Mouse (Mus musculus) heart, embryonic 13.5 days (tissue): ENCODE measurements around the gene Tnks1bp1. TPM values are rescaled to one million over a fixed set of nuclear protein-coding genes. Genes with fewer than 3 reads are reported as not detected.

ENCODE experiments used
- ATAC-seq: fragments of 200-750 bp; cut with Nextera tagmentation; 2 replicates; pipeline ENCODE4 v1.8.0; 2017; ENCODE audit warnings: moderate TSS enrichment; ENCODE audit not compliant: insufficient number of reproducible peaks, low FRiP score, low TSS enrichment; ENCODE audit errors: extremely low read depth
- H3K27ac ChIP-seq: fragments of 300-500 bp; sonication (generic); replicated peaks from 2 replicates; pipeline ENCODE4 v1.5.1; 2015; ENCODE audit warnings: moderate library complexity, mild to moderate bottlenecking, inconsistent platforms
- H3K27me3 ChIP-seq: fragments of 300-500 bp; sonication (generic); replicated peaks from 2 replicates; pipeline ENCODE4 v1.6.1; 2015; ENCODE audit warnings: mild to moderate bottlenecking, inconsistent platforms
- H3K36me3 ChIP-seq: fragments of 300-500 bp; sonication (generic); 2 replicates; pipeline ENCODE4 v1.6.1; 2015; ENCODE audit warnings: mild to moderate bottlenecking, inconsistent platforms
- H3K4me1 ChIP-seq: fragments of 300-500 bp; sonication (generic); 2 replicates; pipeline ENCODE4 v1.6.1; 2015; ENCODE audit warnings: inconsistent platforms
- H3K4me2 ChIP-seq: fragments of 300-500 bp; sonication (generic); 2 replicates; pipeline ENCODE4 v1.6.1; 2015; ENCODE audit warnings: inconsistent platforms, mild to moderate bottlenecking, moderate library complexity
- H3K4me3 ChIP-seq: fragments of 300-500 bp; sonication (generic); 2 replicates; pipeline ENCODE4 v1.5.1; 2015; ENCODE audit warnings: moderate library complexity, mild to moderate bottlenecking, inconsistent platforms
- H3K9ac ChIP-seq: fragments of 300-500 bp; sonication (generic); 2 replicates; pipeline ENCODE4 v1.6.1; 2015; ENCODE audit warnings: inconsistent platforms, mild to moderate bottlenecking, moderate library complexity
- H3K9me3 ChIP-seq: fragments of 300-500 bp; sonication (generic); 2 replicates; pipeline ENCODE4 v1.6.1; 2016; ENCODE audit warnings: inconsistent platforms
- WGBS: fragments of 180-500 bp; shearing (Covaris S2); methylation state at CpG from one replicate; pipeline ENCODE4 v1.1.7; 2015; ENCODE audit warnings: mixed read lengths; 5-methylcytosine and 5-hydroxymethylcytosine counted together
- polyA plus RNA-seq: library from polyadenylated mRNA; unstranded; fragments of >200 nt; fragmentation: Nextera tagmentation; extraction: Ambion mirVana; gene quantifications from 2 replicates; pipeline ENCODE4 v1.2.1, GENCODE M21; 2015

Tnks1bp1 gene
- polyA plus RNA-seq, 1 experiment from 2014 or later, result 17.4 TPM

DNA sequence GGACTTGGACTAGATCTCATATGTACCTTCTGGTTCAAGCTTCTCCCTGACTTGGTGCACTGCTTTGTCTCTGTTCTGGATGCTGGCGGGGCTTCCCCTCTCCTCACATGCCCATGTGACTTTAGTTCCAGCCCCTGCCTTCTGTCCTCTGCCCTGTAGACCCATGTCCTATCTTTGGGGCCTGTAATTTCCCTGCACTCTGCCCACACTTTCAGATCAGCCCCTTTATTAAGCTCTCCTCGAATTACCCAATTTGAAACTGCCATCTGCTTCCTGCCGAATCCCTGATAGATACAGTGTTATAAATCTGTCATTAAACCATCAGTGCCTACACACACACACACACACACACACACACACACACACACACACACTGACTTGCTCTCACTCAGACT is 33.2 kb upstream of the Tnks1bp1 start:
- ATAC-seq, result no peak
- Histone ChIP-seq H3K27ac (no peak overlapping the region), H3K9me3 (no peaks in the 10 kb centered on the region), H3K36me3 (no peaks in the 10 kb centered on the region), H3K4me1 (peaks cover 51% of the 10 kb centered on the region), H3K27me3 (no peaks in the 10 kb centered on the region), H3K9ac (no peak overlapping the region), H3K4me3 (no peak overlapping the region), H3K4me2 (no peak overlapping the region)
- 46% methylated on average over 3 of the region's 3 CpGs for WGBS

DNA sequence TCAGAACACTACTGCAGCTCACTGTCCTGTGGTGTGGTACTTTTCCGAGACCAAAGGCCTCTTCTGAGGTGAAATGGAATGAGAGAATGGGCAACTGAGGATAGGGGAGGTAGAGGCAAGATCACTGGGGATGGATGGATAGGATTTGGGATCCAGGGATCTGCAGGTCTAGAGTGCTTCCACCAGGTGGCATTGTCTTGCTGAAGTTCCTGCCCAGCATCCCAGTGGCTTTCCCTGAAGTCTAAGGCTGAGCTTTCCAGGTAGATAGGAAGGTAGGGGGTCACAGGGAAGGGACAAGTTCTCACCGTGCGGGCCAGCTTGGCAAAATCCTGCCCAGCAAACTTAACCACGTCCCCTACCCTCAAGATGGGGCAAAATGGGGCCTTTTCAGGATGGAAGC is 25.8 kb upstream of the Tnks1bp1 start:
- no peak overlapping the region for H3K4me3 ChIP-seq
- H3K4me2 ChIP-seq, result no peak overlapping the region
- no peaks in the 10 kb centered on the region for H3K9me3 ChIP-seq
- H3K27me3 ChIP-seq, result peaks cover 16% of the 10 kb centered on the region; the same call in 1 of the 2 replicates
- H3K9ac ChIP-seq, result no peak overlapping the region
- no peak for ATAC-seq
- 9% methylated on average over 4 of the region's 4 CpGs for WGBS
- no peak overlapping the region for H3K27ac ChIP-seq
- H3K36me3 ChIP-seq, result no peaks in the 10 kb centered on the region
- H3K4me1 ChIP-seq, result no peaks in the 10 kb centered on the region

DNA sequence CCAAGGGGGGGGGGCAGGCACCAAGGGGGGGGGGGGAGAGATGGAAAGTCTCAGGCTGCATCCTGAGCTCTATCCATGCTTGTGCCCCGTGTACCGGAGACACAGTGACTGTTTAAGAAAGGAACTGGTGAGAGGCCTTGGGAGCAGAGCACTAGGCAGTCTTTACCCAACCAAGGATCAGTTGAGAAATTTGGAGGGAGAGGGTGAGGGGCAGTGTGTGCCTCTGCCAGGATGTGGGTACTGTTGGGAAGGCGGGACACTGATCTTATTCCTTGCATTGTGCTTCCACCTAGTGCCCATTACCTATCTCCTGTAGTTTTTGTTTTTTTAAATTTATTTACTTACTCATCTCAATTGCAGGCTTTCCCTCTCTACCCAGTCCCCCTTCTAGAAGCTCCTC is 21.6 kb upstream of the Tnks1bp1 start:
- Histone ChIP-seq H3K4me2 (no peak overlapping the region), H3K27ac (no peak overlapping the region), H3K4me3 (no peak overlapping the region), H3K4me1 (no peaks in the 10 kb centered on the region), H3K27me3 (peaks cover 16% of the 10 kb centered on the region; the same call in 1 of the 2 replicates), H3K36me3 (no peaks in the 10 kb centered on the region), H3K9ac (no peak overlapping the region), H3K9me3 (no peaks in the 10 kb centered on the region)
- no peak for ATAC-seq
- 73% methylated on average over 3 of the region's 3 CpGs for WGBS

DNA sequence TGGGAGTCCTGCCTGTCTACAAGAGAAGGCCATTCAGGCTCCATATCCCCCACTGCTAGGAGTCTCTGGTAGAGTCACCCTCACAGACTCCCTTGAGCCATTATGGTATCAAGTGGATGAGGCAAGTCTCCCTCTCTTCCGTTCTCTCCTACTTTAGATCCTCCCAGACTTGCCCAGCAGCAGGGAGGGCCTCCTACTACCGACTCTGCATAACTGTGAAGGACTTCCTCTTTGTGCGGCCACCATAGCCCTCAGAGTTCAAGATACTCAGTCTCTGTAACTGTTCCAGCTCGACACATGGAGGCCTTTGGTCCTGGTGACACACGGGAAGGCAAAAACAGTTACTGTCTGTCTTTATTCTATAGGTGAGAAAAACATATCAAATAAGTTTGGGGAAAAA is 20.5 kb upstream of the Tnks1bp1 start:
- 62% methylated on average over 5 of the region's 5 CpGs for WGBS
- Histone ChIP-seq H3K4me2 (no peak overlapping the region), H3K9ac (no peak overlapping the region), H3K4me3 (no peak overlapping the region), H3K36me3 (no peaks in the 10 kb centered on the region), H3K9me3 (no peaks in the 10 kb centered on the region), H3K4me1 (no peaks in the 10 kb centered on the region), H3K27me3 (peaks cover 16% of the 10 kb centered on the region; the same call in 1 of the 2 replicates), H3K27ac (no peak overlapping the region)
- ATAC-seq, result no peak

DNA sequence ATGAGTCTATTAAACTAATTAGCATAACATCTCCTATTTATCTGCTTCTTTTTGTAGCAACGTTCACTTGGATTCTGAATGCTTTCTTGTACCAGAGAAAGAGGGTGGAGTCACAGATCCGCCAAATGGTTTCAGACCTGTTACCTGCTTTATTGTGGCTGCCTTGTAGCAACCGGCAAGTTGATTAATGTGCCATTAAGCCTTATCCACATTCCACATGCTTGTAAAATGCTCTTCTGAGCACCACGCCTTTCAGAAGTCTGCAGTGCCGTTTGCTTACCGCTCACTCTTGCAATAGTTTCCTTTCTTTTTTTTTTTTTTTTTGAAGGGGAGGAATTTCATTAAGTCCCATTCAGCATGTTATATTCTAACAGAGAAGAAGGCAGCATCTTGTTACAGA is 17.9 kb upstream of the Tnks1bp1 start:
- Histone ChIP-seq H3K27me3 (peaks cover 8% of the 10 kb centered on the region; the same call in 1 of the 2 replicates), H3K4me1 (no peaks in the 10 kb centered on the region), H3K4me2 (no peak overlapping the region), H3K36me3 (no peaks in the 10 kb centered on the region), H3K9me3 (no peaks in the 10 kb centered on the region), H3K27ac (no peak overlapping the region), H3K4me3 (no peak overlapping the region), H3K9ac (no peak overlapping the region)
- WGBS, result 58% methylated on average over 6 of the region's 6 CpGs
- ATAC-seq, result no peak

DNA sequence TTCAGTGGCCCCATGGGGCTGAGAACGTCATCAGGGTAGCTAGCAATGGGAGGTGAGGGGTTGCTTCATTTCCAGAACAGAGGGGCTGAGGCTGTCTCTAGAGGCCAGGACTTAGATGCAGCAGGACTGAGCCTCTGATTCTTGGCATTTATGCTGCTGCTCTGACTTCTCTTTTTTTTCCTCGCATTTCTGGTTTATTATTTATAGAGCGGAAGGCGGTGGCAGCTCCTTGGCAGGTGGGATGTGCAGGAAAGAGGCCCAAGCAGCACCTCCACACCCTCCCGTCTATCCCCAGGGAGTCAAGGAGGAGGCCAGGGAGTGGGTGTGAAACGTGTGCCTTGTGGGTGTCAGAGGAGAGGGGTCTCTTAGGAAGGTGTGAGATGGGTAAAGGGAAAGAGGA is 16.8 kb upstream of the Tnks1bp1 start:
- Histone ChIP-seq H3K27me3 (peaks cover 8% of the 10 kb centered on the region; the same call in 1 of the 2 replicates), H3K4me3 (no peak overlapping the region), H3K36me3 (no peaks in the 10 kb centered on the region), H3K9me3 (no peaks in the 10 kb centered on the region), H3K4me2 (no peak overlapping the region), H3K9ac (no peak overlapping the region), H3K4me1 (peaks cover under 1% of the 10 kb centered on the region; the same call in 1 of the 2 replicates), H3K27ac (no peak overlapping the region)
- no peak for ATAC-seq
- WGBS, result 55% methylated on average over 6 of the region's 6 CpGs

DNA sequence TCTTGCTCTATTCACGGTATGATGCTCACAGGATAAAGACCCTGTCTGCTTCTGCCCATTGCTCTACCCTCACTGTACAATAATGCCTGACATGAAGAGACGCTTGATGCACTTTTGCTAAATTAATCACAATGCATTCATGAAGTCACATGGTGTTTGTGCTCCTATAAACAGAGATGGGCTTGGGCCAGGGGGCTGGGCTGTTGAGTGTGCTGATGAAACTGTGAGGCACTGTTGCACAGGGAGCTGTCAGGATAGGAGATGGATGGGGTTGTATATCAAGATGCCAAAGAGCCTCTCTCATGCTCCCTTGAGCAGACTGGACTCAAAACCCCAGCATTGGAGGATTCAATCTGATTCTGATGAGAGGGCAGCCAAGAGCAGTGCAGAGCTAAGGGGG is 14.7 kb upstream of the Tnks1bp1 start:
- Histone ChIP-seq H3K4me1 (peaks cover 11% of the 10 kb centered on the region), H3K4me2 (no peak overlapping the region), H3K4me3 (no peak overlapping the region), H3K36me3 (peaks cover under 1% of the 10 kb centered on the region; the same call in 1 of the 2 replicates), H3K9ac (no peak overlapping the region), H3K27me3 (peaks cover 8% of the 10 kb centered on the region; the same call in 1 of the 2 replicates), H3K9me3 (no peaks in the 10 kb centered on the region), H3K27ac (no peak overlapping the region)
- no peak for ATAC-seq
- 72% methylated on average over 2 of the region's 2 CpGs for WGBS

DNA sequence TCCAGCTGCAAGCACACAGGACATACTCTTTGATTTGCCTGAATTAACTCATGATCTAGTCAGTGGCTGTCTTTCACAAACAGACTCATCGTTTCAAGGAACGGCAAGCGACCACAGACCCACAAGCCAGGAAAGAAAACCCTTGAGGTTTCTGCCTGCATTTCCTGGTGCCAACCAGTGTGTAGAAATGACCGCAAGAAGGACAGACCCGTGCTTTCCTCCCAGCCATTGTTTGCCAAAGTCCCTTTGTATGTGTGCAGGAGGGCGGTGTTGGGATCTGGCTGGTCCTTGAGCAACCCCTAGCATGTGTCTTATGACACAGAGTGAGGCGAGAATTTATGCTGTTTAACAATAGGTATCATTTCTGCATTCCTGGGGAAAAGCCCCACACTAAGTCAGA is 13.7 kb upstream of the Tnks1bp1 start:
- Histone ChIP-seq H3K27ac (no peak overlapping the region), H3K36me3 (peaks cover 11% of the 10 kb centered on the region), H3K9ac (no peak overlapping the region), H3K4me1 (peaks cover 18% of the 10 kb centered on the region), H3K4me3 (no peak overlapping the region), H3K27me3 (peaks cover 8% of the 10 kb centered on the region; the same call in 1 of the 2 replicates), H3K4me2 (no peak overlapping the region), H3K9me3 (no peaks in the 10 kb centered on the region)
- WGBS, result 77% methylated on average over 7 of the region's 7 CpGs
- ATAC-seq, result no peak

DNA sequence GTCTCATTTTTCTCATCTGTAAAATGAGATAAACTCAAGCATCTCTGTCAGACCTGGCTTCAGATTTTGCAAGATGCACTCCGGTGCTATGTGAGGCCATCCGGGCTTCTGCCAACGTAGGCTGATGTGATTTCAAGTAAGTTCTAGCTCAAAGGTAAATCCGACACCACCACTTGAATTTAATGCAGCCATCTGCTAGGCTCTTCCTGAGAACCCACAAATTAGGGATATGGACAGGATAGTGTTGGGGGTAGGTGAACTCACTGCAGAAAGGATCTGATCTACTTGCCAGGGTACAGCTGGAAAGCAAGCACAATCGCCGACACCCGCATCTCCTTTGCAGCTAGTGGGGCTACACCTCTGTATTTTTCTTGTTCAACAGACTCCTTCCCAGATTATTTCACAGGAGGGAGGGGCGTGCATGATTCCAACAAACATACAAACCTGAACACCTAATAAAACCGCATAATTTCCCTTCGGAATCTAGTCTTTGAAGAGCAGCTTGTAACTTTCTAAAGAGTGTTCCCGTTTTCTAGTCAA is 11.2 kb upstream of the Tnks1bp1 start:
- 10% methylated on average over 11 of the region's 11 CpGs for whole genome bisulfite sequencing
- peaks cover 35% of the 10 kb centered on the region for H3K36me3 ChIP-seq
- peaks cover 8% of the 10 kb centered on the region; the same call in 1 of the 2 replicates for H3K27me3 ChIP-seq
- ATAC-seq, result no peak
- H3K4me1 ChIP-seq, result peaks cover 18% of the 10 kb centered on the region
- H3K9me3 ChIP-seq, result no peaks in the 10 kb centered on the region
- H3K27ac ChIP-seq, result peak overlapping the region; percentile 78
- H3K4me3 ChIP-seq, result peak overlapping the region; percentile 76
- H3K4me2 ChIP-seq, result peak overlapping the region; percentile 74
- peak overlapping the region; percentile 92 for H3K9ac ChIP-seq

DNA sequence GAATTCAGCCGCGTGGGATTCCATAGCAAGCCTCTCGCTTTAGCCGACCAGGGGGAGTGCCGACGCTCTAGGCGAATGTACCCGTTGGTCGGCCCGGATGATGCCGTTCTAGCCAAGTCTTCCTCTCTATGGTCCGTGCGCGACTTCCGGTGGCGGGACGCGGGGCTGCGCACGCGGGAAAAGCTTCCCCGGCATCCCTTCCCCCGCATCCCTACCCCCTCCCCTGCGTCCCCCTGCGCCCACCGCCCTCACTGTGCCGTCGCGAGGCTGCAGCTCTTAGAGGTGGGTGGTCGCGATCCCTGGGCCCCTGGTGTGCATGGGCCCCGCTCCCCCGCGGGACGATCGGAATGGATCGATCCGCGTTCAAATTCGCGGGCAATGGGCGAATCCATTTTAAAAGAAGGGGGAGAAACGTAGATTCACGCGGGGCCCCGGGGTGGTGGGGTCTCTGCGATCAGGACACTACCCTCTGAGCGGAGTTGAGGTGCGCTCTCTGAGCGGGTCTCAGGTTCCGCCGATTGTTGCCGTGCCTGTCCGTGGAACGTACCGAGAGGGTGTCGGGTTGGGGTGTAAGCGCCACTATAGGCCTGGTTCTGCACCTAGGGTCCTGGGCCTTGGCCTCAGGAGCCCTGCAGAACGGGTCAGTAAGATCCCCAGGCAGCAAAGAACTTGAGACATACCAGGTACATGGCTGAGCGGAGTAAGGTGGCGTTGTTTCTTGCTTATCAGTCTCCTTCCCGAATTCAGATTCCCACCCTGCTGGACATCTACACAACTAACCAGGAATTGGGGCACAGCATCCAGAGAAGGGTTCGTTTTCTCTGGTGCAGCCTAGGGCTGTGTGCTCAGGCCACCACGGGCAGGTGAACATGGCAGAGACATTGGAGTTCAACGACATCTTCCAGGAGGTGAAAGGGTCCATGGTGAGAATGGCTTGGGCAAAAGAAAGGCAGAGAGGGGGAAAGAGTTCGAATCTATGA is 10.5 kb upstream of the Tnks1bp1 start, which contains the start of the genes Ssrp1 and P2rx3:
Ssrp1 (plus strand) TSS at position 188 of the 980 bp plus-strand sequence.
P2rx3 (minus strand) TSS at position 416 of the 980 bp plus-strand sequence.
- peak within 1 kb of the TSS; percentile 74 for H3K4me2 ChIP-seq
- peak within 1 kb of the TSS; percentile 76 for H3K4me3 ChIP-seq
- H3K9me3 ChIP-seq, result no peaks in the 10 kb centered on the region
- H3K36me3 ChIP-seq, result peaks cover 43% of the 10 kb centered on the region
- H3K9ac ChIP-seq, result peak within 1 kb of the TSS; percentile 92
- ATAC-seq, result peak; percentile 89
- H3K27me3 ChIP-seq, result peaks cover 8% of the 10 kb centered on the region; the same call in 1 of the 2 replicates
- peak within 1 kb of the TSS; percentile 78 for H3K27ac ChIP-seq
- WGBS, result under 1% methylated on average over 66 of the region's 66 CpGs
- H3K4me1 ChIP-seq, result peaks cover 18% of the 10 kb centered on the region

DNA sequence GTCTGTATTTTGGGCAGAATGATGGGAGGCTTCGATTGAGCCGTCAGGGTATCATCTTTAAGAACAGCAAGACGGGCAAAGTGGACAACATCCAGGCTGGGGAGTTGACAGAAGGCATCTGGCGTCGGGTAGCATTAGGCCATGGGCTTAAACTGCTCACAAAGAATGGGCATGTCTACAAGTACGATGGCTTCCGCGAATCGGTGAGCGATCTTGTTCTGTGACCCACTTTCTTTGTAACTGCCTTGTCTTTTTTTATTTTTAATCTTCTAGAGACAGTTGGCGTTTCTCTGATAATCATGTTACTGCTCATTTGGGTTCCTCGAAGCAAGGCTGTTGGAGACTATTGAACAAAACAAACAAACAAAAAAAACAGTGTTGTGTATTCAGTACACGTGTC is 9.5 kb upstream of the Tnks1bp1 start:
- Histone ChIP-seq H3K4me3 (peak overlapping the region; percentile 76), H3K9ac (peak overlapping the region; percentile 92), H3K27ac (no peak overlapping the region), H3K27me3 (0 out of 2 replicates have a peak, but pooled peaks cover 1% of the 10 kb centered on the region), H3K36me3 (peaks cover 53% of the 10 kb centered on the region), H3K4me2 (peak overlapping the region; percentile 74), H3K4me1 (peaks cover 18% of the 10 kb centered on the region), H3K9me3 (no peaks in the 10 kb centered on the region)
- no peak for ATAC-seq
- 78% methylated on average over 13 of the region's 13 CpGs for WGBS
